Mouse (Mus musculus) bone marrow, adult 2 months (tissue): ENCODE results near the gene Gm17581. TPM values are rescaled to one million over a fixed set of nuclear protein-coding genes. Genes with fewer than 3 reads are reported as not detected.

ENCODE experiments used
- H3K27ac ChIP-seq: fragments of 200-500 bp; 2 replicates; pipeline ENCODE4 v1.5.1; 2012; ENCODE audit warnings: low read depth, mild to moderate bottlenecking, control low read depth, inconsistent platforms, low read length; ENCODE audit not compliant: control insufficient read depth, poor library complexity, insufficient read depth
- H3K4me1 ChIP-seq: fragments of 200-500 bp; 2 replicates; pipeline ENCODE4 v1.6.1; 2011; ENCODE audit warnings: low read length; ENCODE audit not compliant: control insufficient read depth, insufficient read depth
- H3K4me3 ChIP-seq: fragments of 200-500 bp; replicated peaks from 2 replicates; pipeline ENCODE3; 2011; ENCODE audit warnings: mild to moderate bottlenecking, low read depth, low read length, control low read depth; ENCODE audit not compliant: control insufficient read depth
- CTCF ChIP-seq: fragments of 200-500 bp; IDR thresholded peaks from 2 replicates; pipeline ENCODE4 v1.5.1; 2011; ENCODE audit warnings: low read length, control low read depth; ENCODE audit not compliant: control insufficient read depth, insufficient read depth
- POLR2A ChIP-seq: fragments of 200-500 bp; IDR thresholded peaks from 2 replicates; pipeline ENCODE4 v1.6.1; 2011; ENCODE audit warnings: low read depth, mild to moderate bottlenecking, control low read depth, low read length, borderline replicate concordance; ENCODE audit not compliant: control insufficient read depth
- WGBS: fragments of 180-500 bp; shearing (Covaris S2); methylation state at CpG from one replicate; pipeline ENCODE4 v1.1.7; 2018; 5-methylcytosine and 5-hydroxymethylcytosine counted together
- polyA plus RNA-seq: library from polyadenylated mRNA; stranded (reverse); fragments of >200 nt; gene quantifications from 2 replicates; pipeline ENCODE4 v1.2.4, GENCODE M21; 2011; ENCODE audit warnings: low replicate concordance; ENCODE audit not compliant: missing spikeins, insufficient read depth, insufficient read length

Gm17581 gene
- polyA plus RNA-seq, 1 experiment, result not detected

DNA sequence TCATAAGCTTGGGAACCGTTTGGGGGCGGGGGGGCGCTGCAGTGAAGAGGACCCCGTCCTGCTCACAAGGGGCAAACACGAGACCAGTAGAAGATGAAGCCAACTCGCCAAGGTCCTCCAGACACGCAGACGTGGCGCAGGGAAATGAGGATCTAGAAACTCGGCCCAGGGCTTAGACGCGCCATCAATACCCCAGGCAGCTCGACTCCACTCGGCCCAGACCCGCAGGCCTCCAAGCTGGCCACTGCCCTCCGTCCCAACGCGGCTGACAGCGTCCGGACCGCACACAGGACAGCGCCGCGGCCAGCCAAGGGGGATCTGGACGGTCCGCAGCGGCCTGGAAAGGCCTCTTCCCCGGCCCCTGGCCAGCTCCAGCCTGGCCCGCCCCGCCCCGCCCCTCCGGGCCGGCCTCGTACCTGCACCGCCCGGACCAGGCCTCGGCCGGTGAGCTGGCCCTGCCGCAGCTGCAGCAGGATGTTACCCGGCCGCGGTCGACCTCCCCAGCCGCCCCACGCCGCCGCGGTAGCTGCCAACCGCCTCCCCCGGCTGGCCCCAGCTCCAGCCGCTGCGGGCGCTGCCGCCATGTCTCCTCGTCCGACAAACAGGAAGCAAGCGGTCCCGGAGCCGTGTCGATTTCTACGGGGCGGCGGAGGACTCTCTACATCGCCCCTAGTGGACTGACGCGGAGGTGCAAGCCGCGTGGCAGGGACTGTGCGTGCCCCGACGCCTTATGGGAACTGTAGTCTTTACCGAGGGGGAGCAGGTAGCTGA, 43.8 kb downstream of the Gm17581 start, which contains the start of gene Trpc4ap:
TSS of gene Trpc4ap (minus strand) at position 662 of the 771 bp plus-strand sequence.
- WGBS, result under 1% methylated on average over 72 of the region's 72 CpGs
- H3K27ac ChIP-seq, result peak within 1 kb of the TSS; percentile 93
- peak within 1 kb of the TSS; percentile 97 for H3K4me3 ChIP-seq
- TF ChIP-seq POLR2A, result peak; percentile 83; the same call in 1 of the 2 replicates
- peak; percentile 98 for TF ChIP-seq CTCF
- H3K4me1 ChIP-seq, result no peaks in the 10 kb centered on the region; the same call in 1 of the 2 replicates

DNA sequence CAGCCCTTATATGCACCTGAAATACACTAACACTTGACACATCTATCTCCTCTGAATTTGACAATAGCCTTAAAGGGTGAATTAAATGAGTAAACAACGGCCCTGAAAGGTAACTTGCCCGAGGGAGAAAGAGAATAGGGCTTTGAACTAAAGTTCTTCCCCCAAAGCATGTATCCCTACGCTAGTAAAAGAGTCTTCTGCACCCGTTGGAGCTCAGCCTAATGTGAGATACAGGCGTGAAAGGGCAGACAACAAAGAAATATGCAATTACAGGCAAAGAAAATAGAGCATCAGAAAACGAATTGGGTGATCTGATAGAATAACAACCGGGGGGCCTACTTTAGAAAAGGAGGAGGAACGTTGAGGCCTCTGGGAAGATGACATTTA, 44.3 kb downstream of the Gm17581 start:
- Histone ChIP-seq H3K27ac (peak overlapping the region; percentile 93), H3K4me3 (peak overlapping the region; percentile 97), H3K4me1 (no peaks in the 10 kb centered on the region; the same call in 1 of the 2 replicates)
- TF ChIP-seq POLR2A, result no peak
- no peak for TF ChIP-seq CTCF
- 3% methylated on average over 8 of the region's 8 CpGs for WGBS

DNA sequence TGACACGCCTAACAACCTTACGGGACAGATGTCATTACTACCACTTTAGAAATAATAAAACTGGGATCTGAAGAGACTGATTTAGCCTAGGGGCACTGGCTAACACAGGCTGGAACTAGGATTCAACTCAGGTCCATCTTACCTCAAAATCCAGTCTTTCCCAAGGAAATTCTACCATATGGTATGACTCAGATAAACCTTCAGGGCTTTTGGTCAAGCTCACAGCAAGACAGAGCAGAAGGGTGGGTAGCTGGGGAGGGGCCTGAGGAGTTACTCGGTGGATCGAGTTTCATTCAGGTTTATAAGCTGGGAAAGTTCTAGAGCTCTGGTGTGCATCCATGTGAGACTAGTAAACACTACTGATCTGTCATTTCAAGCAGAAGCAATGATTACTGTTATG, 46.5 kb downstream of the Gm17581 start:
- H3K4me3 ChIP-seq, result no peak overlapping the region
- H3K4me1 ChIP-seq, result no peaks in the 10 kb centered on the region; the same call in 1 of the 2 replicates
- 85% methylated on average over 4 of the region's 4 CpGs for WGBS
- no peak overlapping the region for H3K27ac ChIP-seq
- TF ChIP-seq CTCF (no peak), POLR2A (no peak)

DNA sequence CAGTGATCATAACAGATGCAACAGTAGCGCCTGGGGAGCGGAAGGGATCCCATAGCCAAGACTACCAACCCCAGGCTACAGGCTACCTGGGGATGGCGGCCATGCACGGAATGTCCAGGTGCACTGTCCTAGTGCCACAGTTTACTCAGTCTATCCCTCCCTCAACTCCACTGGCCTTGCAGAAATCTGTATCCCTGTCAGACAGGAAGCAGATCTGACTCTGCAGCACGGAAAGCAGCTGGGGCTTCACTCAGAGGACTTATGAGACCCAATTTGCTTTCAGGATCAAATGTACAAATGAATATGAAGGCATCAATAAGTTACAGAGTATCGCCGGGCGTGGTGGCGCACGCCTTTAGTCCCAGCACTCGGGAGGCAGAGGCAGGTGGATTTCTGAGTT, 47.9 kb downstream of the Gm17581 start:
- Histone ChIP-seq H3K4me1 (no peaks in the 10 kb centered on the region; the same call in 1 of the 2 replicates), H3K4me3 (no peak overlapping the region), H3K27ac (no peak overlapping the region)
- 90% methylated on average over 11 of the region's 11 CpGs for WGBS
- TF ChIP-seq POLR2A (no peak), CTCF (no peak)

DNA sequence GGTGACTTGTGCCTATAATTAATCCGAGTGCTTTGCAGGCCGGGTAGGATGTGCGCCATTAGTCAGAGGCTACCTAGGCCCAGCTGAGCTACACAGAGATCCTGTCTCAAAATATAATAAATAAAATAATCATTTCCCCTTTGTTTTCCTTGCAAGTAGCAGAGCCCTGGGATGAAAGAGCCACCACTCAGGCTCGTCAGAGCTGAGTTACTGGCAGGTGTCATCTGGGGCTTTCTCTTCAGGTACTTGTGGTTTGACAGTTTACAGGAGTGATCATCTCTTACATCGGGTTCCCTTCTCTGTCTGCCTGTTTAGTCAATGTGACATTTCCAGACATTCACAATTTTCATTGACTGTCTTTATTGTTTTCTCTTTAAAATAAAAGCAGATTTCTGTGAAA, 49.1 kb downstream of the Gm17581 start:
- TF ChIP-seq POLR2A (no peak), CTCF (no peak)
- WGBS, result 67% methylated on average over 5 of the region's 5 CpGs
- H3K4me3 ChIP-seq, result no peak overlapping the region
- no peak overlapping the region for H3K27ac ChIP-seq
- H3K4me1 ChIP-seq, result peaks cover 2% of the 10 kb centered on the region; the same call in 1 of the 2 replicates

Other genes starting within 250 kb of the Gm17581 start
- 12.4 and 13.9 TPM in 2 replicates for gene Acss2, start 217.9 kb downstream of the Gm17581 start, polyA plus RNA-seq
- 2.3 TPM in 1 of 2 replicates, not detected in the other for gene Ggt7, start 217.6 kb downstream of the Gm17581 start, polyA plus RNA-seq
- gene Gss, start 143.1 kb downstream of the Gm17581 start, polyA plus RNA-seq, result 7.3 and 8.5 TPM in 2 replicates
- not detected in 2 replicates for gene Myh7b, start 124.7 kb downstream of the Gm17581 start, polyA plus RNA-seq
- 31.7 and 47.0 TPM in 2 replicates for gene Trpc4ap, start 43.5 kb downstream of the Gm17581 start, polyA plus RNA-seq
- gene Edem2, start 6.4 kb downstream of the Gm17581 start, polyA plus RNA-seq, result 13.1 and 17.6 TPM in 2 replicates
- 1.6 TPM in 1 of 2 replicates, not detected in the other for gene Procr, start 15.3 kb upstream of the Gm17581 start, polyA plus RNA-seq
- not detected in 2 replicates for gene Mmp24, start 39.5 kb upstream of the Gm17581 start, polyA plus RNA-seq
- gene BC029722, start 83.6 kb upstream of the Gm17581 start, polyA plus RNA-seq, result 7.8 and 17.8 TPM in 2 replicates
- gene Eif6, start 91.1 kb upstream of the Gm17581 start, polyA plus RNA-seq, result 88.2 and 146 TPM in 2 replicates
- not detected in 2 replicates for gene Fam83c, start 99.0 kb upstream of the Gm17581 start, polyA plus RNA-seq
- gene Uqcc1, start 194.4 kb upstream of the Gm17581 start, polyA plus RNA-seq, result 7.6 and 14.9 TPM in 2 replicates
- gene Gm15557, start 204.9 kb upstream of the Gm17581 start, polyA plus RNA-seq, result not detected in 2 replicates
- gene Gdf5, start 209.5 kb upstream of the Gm17581 start, polyA plus RNA-seq, result not detected in 2 replicates
- gene Cep250, start 220.6 kb upstream of the Gm17581 start, polyA plus RNA-seq, result 24.0 and 39.1 TPM in 2 replicates